Mouse (Mus musculus): Measurements from ENCODE around the gene Rapgef5.
"Not testable (repeated sequence)": the region's sequence is repeated elsewhere in the genome, so short reads cannot be mapped to it uniquely, and the experiment has no call there.

Gene Rapgef5

DNA sequence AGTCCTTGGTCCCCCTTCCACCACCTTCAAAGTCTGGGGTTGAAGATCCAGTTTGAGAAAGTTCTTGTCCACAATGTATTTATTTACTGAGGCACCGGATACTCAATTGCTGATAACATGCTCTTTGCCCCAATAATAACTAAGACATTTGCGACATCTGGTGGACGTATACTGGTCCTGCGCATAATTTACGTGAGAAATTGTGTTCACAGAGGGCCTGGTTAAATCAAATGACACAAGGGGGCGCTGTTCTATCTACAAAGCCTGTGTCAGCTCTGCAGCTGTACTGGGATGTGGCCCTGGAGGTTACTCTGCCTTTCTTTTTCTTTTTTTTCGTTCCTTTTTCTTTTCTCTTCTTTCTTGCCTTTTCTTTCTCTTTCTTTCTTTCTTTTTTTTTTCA is 248.6 kb downstream of the Rapgef5 start:
- in situ Hi-C loops (cut with MboI, MseI), result loop anchor here (5.0 kb wide), 2 partner anchors 168 to 363 kb away; no protein-coding TSS in a partner anchor

DNA sequence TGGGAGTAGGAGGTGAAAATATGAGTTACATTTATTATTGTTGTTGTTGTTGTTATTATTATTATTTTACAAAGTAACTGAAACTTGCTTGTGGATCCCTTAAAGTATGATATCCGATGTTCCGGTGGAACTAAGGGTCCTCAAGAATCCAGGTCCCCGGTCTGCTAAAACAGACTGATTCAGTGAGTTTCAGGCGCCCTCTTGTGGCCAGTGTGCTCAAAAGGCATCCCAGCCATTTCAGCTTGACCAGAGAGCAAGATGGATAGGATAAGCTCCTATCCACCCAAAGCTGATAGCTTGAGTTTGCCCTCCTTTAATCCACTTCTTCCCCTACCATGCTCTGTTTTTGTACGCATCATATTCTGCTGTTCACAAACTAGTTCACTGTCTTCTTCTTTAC is 252.8 kb downstream of the Rapgef5 start:
- in situ Hi-C loops (cut with MboI, MseI), result no loop called here

DNA sequence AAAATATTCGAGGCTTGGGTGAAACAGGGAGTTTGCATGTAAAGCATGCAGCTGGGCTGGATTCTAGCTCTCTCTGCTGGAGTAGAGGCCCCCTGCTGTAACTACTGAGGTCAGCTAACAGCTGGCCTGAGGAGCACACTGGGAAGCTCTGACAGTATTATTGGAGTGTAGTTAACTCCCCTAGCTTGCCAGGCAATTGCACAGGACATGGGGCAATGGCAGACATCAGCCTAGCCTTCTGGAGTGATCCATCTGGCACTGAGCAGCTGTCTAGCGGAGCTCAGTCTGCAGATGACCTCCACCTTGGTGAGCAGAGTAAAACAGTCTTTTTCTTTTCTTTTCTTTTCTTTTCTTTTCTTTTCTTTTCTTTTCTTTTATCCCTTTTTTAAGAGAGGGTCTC is 253.9 kb downstream of the Rapgef5 start:
- in situ Hi-C loops (cut with MboI, MseI), result no loop called here

DNA sequence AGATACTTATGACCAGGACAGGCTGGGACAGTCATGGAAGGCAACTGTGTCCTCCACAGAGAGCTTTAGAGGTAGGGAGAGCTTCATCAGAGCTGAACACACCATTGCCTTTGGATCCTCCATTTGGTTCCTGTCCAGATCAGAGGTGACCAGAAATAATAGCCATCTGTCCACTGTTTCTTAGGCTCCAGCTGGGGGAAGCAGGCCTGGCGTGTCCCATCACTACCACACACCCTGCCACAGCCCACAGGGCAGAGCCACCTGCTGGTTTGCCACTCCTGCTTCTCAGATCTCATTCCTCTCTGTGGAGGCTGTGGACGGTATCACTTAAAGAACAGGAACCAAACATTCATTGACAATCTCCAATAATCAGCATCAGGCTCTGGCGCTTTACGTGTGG is 254.9 kb downstream of the Rapgef5 start:
- in situ Hi-C loops (cut with MboI, MseI), result no loop called here

DNA sequence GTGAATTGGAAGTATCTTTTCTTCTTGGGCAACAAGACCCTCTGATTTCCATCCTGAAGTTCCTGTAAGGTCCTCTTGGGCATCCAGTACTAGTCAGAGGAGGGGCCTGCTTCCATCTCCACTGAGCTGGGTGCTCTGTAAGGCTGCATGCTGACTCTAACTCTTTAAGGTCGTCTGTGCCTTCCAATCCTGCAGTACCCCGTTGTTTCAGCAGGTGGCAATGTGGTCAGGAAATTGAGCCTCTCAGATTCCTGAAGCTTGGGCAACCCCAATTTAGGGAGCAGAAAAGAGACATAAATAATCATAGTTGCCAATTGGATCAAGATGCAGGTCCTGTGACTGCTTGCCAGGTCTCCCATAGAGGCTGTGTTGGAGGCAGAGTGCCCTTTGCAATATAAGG is 256.4 kb downstream of the Rapgef5 start:
- in situ Hi-C loops (cut with MboI, MseI), result no loop called here

DNA sequence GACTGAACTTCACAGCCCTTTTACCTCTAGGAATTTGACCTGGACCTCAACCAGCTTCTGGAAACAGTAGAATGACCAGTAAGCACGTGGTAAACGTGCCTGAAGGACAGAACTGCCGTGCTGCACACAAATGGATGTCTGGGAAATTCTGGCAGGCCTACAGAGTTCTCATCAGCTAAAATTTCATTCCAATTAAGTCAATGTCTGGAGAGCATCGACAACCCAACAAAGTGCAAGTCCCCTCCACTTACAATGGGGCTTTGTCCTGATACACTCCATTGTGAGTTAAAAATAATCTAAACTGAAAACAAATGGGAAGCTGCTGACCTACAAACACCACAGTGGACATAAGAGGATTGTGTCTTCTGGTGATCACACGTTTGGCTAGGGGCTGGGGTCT is 260.6 kb downstream of the Rapgef5 start:
- in situ Hi-C loops (cut with MboI, MseI), result no loop called here

DNA sequence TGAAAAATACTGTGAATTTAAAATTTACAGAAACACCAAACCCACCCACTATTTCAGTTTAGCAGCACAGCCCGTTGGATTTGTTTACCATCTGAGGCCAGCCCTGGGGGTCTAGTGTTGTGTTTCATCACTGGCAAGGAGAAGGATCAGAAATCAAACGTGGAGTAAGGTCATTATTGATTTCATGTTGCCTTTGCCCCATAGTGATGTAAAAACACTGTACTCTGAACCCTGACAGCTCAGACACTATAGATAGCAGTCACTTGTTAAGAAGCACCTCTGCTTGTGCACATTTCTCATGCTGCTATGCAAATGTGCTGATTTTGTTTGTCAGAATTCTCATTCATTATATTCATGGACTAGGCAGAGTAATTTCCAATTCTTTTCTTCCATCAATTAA is 265.1 kb downstream of the Rapgef5 start:
- in situ Hi-C loops (cut with MboI, MseI), result no loop called here

DNA sequence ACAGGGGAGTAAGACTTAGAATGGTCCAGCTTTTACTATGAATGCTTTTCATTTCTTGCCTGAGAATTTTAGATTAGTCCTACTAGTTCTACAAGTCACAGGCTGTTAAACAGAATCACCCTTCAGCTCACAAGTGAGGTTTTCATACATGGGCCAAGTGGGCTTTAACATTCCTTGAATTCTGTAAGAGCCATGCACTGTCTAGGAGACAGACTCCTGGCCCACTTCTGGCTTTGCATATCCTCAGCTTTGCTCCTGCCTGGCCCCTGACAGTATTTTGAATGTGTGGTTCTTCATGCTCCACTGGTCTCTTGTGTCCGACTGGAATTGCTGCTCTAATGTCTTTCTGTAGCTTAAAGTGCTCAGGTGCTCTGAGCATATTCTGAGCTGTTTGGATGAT is 267.1 kb downstream of the Rapgef5 start:
- in situ Hi-C loops (cut with MboI, MseI), result no loop called here

DNA sequence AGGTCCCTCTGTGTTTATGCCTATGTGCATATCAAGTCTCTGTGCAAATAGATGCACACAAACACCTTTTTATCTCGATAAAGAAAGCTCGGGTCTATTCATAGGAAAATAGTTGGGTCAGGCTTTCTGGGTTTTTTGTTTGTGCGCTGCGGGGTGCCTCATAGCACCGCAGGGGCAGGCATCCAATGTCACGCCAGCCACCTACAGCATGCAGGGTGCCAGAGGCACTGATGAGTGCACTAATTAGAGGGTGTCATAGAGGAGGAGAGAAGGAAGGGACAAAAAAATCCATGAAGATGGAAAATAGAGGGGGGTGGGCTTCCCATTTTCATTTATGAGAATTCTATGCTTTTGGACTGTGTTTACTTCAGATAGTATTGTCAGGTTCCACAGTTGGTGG is 270.3 kb downstream of the Rapgef5 start:
- in situ Hi-C loops (cut with MboI, MseI), result no loop called here

DNA sequence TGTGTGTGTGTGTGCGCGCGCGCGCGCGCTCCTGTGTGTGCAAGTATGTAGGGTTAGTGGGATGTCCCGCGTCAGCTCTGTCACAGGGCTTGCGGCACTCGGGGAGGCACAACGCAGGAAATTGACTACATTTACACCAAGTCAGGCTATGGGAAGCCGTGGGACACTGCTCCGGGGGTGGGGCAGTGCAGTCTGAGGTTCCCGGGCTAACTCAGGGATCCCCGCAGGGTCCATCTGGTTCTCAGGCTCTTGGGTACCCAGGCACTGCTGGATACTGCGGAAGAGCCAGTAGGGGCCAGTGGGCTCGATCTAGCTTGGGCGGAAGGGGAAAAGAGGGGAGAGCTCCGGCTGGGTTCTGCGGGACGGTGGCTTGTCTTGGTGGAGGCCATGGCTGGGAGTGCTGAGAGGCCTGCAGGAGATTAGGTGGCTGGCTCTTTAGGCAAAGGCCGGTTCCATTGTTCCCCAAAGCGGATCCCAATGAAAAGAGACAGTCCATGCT is 272.3 kb downstream of the Rapgef5 start:
- in situ Hi-C loops (cut with MboI, MseI), result no loop called here

DNA sequence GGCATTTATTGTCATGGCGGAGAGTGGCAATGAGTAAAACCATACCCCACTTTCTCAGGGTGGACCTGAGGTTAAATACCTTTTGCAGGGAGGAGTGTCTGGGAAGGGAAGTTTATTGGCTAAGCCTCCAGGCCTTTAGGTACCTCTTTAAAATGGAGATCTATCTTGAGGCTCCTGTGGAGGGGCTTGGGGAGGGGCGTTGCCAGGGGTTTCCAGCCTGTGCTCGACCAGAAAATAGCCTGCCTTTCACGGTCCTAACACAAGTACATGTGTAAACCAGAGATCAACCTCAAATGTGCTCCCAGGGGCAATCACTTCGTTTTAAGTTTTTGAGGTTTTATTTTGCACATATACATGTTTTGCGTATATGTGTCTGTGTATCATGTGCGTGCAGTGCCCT is 272.7 kb downstream of the Rapgef5 start:
- in situ Hi-C loops (cut with MboI, MseI), result no loop called here

DNA sequence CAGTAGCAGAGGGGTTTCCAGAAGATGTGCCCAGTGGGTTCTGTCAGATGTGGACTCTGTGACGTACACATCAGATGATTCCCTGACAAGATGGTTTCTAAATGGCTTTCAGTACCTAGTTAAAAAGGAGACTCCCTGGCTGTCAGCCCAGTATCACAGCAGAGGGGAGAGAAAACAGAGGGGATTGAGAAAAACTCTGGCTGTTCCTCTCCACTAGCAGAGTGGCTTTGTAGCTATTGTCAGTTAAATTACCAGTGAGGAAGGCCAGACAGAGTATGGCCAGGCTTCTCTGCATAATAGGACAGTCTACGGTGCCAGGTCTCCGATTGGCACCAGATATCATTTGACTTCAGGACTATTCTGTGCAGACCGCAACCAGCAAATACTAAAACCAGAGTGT is 279.0 kb downstream of the Rapgef5 start:
- in situ Hi-C loops (cut with MboI, MseI), result no loop called here

DNA sequence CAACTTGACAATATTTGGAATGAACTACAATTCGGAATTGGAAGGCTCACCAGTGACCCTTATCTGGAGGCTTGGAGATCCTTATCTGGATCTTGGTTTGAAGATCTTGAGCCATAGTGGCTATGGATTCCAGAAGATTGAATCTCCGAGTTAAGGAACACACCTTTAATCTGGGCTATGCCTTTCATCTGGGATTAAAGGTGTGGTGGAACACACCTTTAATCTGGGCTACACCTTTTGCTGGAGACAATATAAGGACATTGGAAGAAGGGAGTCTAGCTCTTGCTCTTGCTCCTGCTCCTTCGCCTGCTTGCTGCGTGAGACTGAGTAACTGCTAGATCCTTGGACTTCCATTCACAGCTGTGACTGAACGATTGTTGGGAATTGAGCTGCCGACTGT is 287.7 kb downstream of the Rapgef5 start, which contains the start of gene Cdca7l:
TSS of gene Cdca7l (plus strand) at position 301 of the 400 bp plus-strand sequence.
- in situ Hi-C loops (cut with MboI, MseI), result not testable (repeated sequence)

DNA sequence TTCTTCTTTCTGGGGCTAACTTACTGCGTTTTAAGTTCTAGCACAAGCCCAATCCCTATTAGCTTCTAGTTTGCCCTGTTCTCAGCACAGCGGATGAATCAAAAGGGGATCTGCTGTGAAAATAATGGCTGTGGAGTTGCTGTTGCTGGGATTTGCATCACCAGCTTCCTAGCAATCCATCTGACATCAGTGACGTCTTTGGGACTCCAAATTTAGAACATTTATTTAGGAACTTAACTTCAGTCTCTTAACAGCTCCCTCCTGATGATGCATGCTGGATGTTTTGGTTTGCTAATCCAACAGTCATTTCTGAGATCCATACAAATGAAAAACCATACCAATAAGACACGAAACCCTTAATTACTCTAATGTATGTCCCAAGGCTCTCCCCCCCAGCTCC is 289.3 kb downstream of the Rapgef5 start:
- in situ Hi-C loops (cut with MboI, MseI), result no loop called here

DNA sequence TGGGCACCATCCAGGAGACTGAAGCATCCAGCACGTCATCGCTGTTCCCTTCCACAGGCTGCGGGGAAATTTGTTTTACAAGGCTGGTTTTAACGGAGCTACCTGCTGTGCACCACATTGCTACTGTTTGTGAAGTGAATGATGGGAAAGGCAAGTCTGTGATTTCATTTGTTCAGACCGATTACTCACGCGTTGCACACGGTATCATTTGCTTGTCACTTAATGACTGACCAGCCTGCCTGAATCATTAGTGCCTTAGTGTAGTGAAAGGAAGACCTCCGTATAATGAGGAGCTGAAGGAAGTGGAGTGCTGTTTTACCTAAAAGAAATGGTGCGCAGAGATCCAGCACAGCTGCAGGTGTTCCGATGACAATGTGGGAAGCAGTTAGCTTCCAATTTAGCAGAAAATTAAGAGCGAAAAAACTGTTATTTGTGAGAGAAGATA is 289.8 kb downstream of the Rapgef5 start:
- in situ Hi-C loops (cut with MboI, MseI), result no loop called here

DNA sequence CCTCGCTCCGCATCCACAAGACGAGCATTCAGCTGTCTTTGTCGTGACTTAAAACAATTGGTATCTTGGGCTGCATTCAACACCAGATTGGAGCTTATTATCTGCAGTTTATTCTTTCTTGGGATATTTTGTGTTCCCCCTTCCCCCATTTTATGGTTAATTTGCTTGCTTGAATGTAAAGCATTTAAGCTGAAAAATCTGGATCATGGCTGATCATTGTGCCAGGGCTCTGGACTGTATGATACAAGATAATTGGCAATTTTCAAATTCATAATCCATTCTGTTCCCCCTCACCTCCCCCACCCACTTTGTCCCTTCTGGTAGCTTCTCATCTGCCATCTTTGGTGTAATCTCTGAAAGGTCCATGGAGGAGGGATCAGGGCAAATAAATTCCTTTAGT is 290.2 kb downstream of the Rapgef5 start:
- in situ Hi-C loops (cut with MboI, MseI), result no loop called here

DNA sequence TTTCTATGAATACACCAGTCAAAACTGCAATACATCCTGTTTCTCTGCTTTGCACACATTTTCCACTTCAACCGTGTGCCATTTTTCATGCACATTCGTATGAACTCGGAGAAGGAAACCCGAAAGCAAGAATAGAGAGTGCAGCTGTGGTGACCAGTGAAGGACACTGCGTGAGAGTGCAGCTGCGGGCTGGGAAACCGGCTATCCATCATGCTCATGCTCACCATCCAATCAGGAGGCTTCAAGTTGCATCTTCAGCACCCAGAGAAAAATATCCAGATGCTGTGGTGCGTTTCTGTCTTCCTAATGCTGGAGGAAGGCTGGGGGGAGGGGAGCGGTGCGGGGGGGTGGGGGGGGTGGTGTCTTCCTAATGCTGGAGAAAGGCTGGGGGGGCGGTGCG is 291.4 kb downstream of the Rapgef5 start:
- in situ Hi-C loops (cut with MboI, MseI), result no loop called here

DNA sequence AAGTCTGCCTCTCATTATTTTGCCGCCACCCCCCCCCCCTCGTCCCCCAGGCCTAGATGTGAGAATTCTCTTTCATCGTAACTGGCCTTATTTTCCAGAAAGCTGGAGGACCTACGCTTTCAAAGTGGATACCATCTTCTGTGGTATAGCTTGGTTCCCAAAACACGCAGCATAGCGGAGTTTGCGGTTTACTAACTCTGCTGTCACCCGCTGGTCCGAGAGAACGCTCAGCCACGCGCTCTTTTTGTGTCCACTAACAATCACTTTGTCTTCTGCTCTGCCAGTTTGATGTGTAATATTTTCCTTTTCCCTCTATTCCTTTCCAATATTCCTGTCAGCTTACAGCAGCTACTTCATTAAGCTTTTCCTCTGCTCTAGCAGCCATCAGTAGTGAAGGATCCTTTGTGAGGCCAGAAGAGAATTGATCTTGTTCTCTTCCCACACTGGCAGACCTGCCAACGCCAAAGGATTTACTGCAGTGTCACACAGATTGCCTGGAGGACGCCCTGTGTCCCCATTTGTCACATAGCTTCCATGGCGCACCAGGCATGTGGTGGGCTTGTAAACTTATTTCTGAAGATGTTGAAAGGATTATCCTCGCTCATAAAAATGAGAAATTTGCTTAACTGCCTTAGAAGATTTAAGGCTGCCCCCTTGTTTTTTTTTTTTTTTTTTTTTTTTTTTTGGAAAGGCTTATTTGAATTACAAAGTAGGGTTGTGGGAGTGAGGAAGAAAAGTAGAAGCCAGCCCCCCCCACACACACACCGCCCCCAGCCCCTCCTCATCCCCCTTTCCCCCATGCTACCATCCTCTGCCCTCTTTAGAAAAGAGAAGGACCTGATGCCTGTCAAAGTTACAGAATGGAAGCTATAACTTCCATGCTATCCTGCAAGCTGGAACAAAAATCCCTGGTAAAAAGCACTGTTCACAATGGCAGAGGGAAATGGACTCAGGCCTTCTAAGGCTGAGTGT is 292.4 kb downstream of the Rapgef5 start:
- in situ Hi-C loops (cut with MboI, MseI), result no loop called here
